Mouse (Mus musculus) liver, postnatal 0 days (tissue): ENCODE measurements around the gene C1s2.

Experiments
- CTCF ChIP-seq: sonication (generic); IDR thresholded peaks from 2 replicates; pipeline ENCODE4 v1.5.1; 2016; ENCODE audit warnings: antibody characterized with exemption, low read depth
- EP300 ChIP-seq: IDR thresholded peaks from 2 replicates; pipeline ENCODE4 v1.6.1; 2016; ENCODE audit warnings: antibody characterized with exemption, low read depth, mild to moderate bottlenecking

GRCm38 (mm10) chr6:124663424-124663795, 27.5 kb upstream of the C1s2 start:
- TF ChIP-seq EP300 (no peak), CTCF (no peak)
